Mouse (Mus musculus) bone marrow macrophage, adult 2 months (primary cell): ENCODE measurements around the gene Ccdc6.

ENCODE experiments used
- CTCF ChIP-seq: IDR thresholded peaks from 2 replicates; pipeline ENCODE4 v1.5.1; 2012; ENCODE audit warnings: low read depth, mild to moderate bottlenecking, low read length, moderate library complexity
- POLR2A ChIP-seq: IDR thresholded peaks from 2 replicates; pipeline ENCODE4 v1.6.1; 2012; ENCODE audit warnings: mild to moderate bottlenecking, low read depth, low read length, borderline replicate concordance

GRCm38 (mm10) chr10:70225760-70226159 is 128.8 kb downstream of the Ccdc6 start:
- no peak for TF ChIP-seq POLR2A
- TF ChIP-seq CTCF, result no peak
